Mouse (Mus musculus) brain, embryonic 14.5 days (tissue): ENCODE measurements around the gene Zbtb25.

Experiments used
- CTCF ChIP-seq: fragments of 200-500 bp; IDR thresholded peaks from 2 replicates; pipeline ENCODE4 v1.5.1; 2012; ENCODE audit warnings: inconsistent platforms, mild to moderate bottlenecking, moderate library complexity, borderline replicate concordance; ENCODE audit not compliant: insufficient read depth, insufficient read length; ENCODE audit errors: extremely low read depth
- POLR2A ChIP-seq: fragments of 200-500 bp; IDR thresholded peaks from 2 replicates; pipeline ENCODE4 v1.6.1; 2012; ENCODE audit warnings: mild to moderate bottlenecking, inconsistent platforms, borderline replicate concordance; ENCODE audit not compliant: poor library complexity, insufficient read depth, insufficient read length, severe bottlenecking; ENCODE audit errors: extremely low read depth

GRCm38 (mm10) chr12:76392979-76393378 is 23.6 kb upstream of the Zbtb25 start:
- TF ChIP-seq POLR2A (no peak), CTCF (no peak)
